Comparison of ENCODE assay signal across 11 mouse cellular contexts in genomic region chr6:108236411-108236921, GRCm38 (mm10). TPM values are rescaled to one million over a fixed set of nuclear protein-coding genes. Genes with fewer than 3 reads are reported as not detected.
DNase-seq lines count a peak whose midpoint lies in the region; ATAC-seq and TF ChIP-seq lines count a peak whose summit lies in the region.
"Had no signal": no experiment of that assay in that cellular context is flagged by ENCODE, and none has a peak within 500 bp of the region (broad histone marks: within the 10 kb centered on the region; RNA-seq: fewer than 3 reads in every experiment).

No protein-coding gene starts in this region.

- no peak for ATAC-seq in intestine, postnatal 0 days
- ATAC-seq in stomach, postnatal 0 days (ENCODE audit: low FRiP score, low TSS enrichment) = no peak
- ATAC-seq: liver, embryonic 12.5 days had no signal

- no peak for TF ChIP-seq EP300 in stomach, postnatal 0 days (optimal IDR thresholded peaks at IDR 0.05)

- no peaks in the 10 kb centered on the region for H3K27me3 ChIP-seq in testis, adult 2 months (ENCODE audit: control insufficient read depth, insufficient read depth, low read length)
- H3K27me3 ChIP-seq in heart, embryonic 10.5 days (ENCODE audit: insufficient read depth, poor library complexity, severe bottlenecking) = no peaks in the 10 kb centered on the region
- H3K27me3 ChIP-seq in intestine, postnatal 0 days (replicated peaks; ENCODE audit: control insufficient read depth, insufficient read depth, low read length) = no peaks in the 10 kb centered on the region
- H3K27me3 ChIP-seq in stomach, postnatal 0 days (ENCODE audit: control insufficient read depth, insufficient read depth, low read length) = no peaks in the 10 kb centered on the region
- H3K27me3 ChIP-seq in cerebellum, adult 2 months (ENCODE audit: control insufficient read depth, insufficient read depth, low read length) = no peaks in the 10 kb centered on the region
- H3K27me3 ChIP-seq: liver, embryonic 12.5 days had no signal

- peak overlapping the region; percentile 26; the same call in 1 of the 2 replicates for H3K27ac ChIP-seq in testis, adult 2 months (ENCODE audit: control insufficient read depth, insufficient read depth, low read depth, low read length)
- peak overlapping the region; percentile 83 for H3K27ac ChIP-seq in heart, embryonic 10.5 days
- H3K27ac ChIP-seq in intestine, postnatal 0 days (ENCODE audit: low read depth, low read length) = 0 out of 2 replicates have a peak overlapping the region, but pooled peaks have one; percentile 21
- H3K27ac ChIP-seq in stomach, postnatal 0 days (replicated peaks) = peak overlapping the region; percentile 77
- no peak overlapping the region for H3K27ac ChIP-seq in cerebellum, adult 2 months (ENCODE audit: insufficient read depth, low read length)

- no peaks in the 10 kb centered on the region for H3K9me3 ChIP-seq in heart, embryonic 10.5 days
- H3K9me3 ChIP-seq in intestine, postnatal 0 days (ENCODE audit: control insufficient read depth) = no peaks in the 10 kb centered on the region
- H3K9me3 ChIP-seq in stomach, postnatal 0 days (ENCODE audit: control insufficient read depth, low read length) = no peaks in the 10 kb centered on the region
- H3K9me3 ChIP-seq: liver, embryonic 12.5 days had no signal

- H3K36me3 ChIP-seq in testis, adult 2 months (ENCODE audit: control insufficient read depth, insufficient read depth, low read length) = no peaks in the 10 kb centered on the region
- H3K36me3 ChIP-seq in heart, embryonic 10.5 days = peaks cover 12% of the 10 kb centered on the region; the same call in 1 of the 2 replicates
- H3K36me3 ChIP-seq in intestine, postnatal 0 days (ENCODE audit: control insufficient read depth, insufficient read depth) = no peaks in the 10 kb centered on the region
- H3K36me3 ChIP-seq in stomach, postnatal 0 days (ENCODE audit: control insufficient read depth, insufficient read depth, low read length) = no peaks in the 10 kb centered on the region

- H3K4me2 ChIP-seq in intestine, postnatal 0 days (replicated peaks; ENCODE audit: low read depth) = no peak overlapping the region
- H3K4me2 ChIP-seq in stomach, postnatal 0 days (replicated peaks; ENCODE audit: low read depth) = no peak overlapping the region
- H3K4me2 ChIP-seq: liver, embryonic 12.5 days had no signal

- TF ChIP-seq POLR2A in testis, adult 2 months (IDR thresholded peaks at IDR 0.05; ENCODE audit: control insufficient read depth, low read depth, low read length) = no peak
- TF ChIP-seq POLR2A in cerebellum, adult 2 months (IDR thresholded peaks at IDR 0.05; ENCODE audit: borderline replicate concordance, insufficient read depth, low read length) = no peak

- 62% methylated on average over 9 of the region's 9 CpGs for WGBS in heart, embryonic 10.5 days
- 68% methylated on average over 9 of the region's 9 CpGs for WGBS in intestine, postnatal 0 days
- whole genome bisulfite sequencing in stomach, postnatal 0 days = 62% methylated on average over 9 of the region's 9 CpGs
- 43% methylated on average over 9 of the region's 9 CpGs for WGBS in cerebellum, adult 2 months

- DNase-seq in testis, postnatal 14 days (ENCODE audit: low spot score) = no peak
- no peak for DNase-seq in heart, embryonic 10.5 days (ENCODE audit: low spot score)
- no peak for DNase-seq in stomach, postnatal 0 days (ENCODE audit: low spot score)
- DNase-seq in gastrocnemius, postnatal 10 days = no peak
- DNase-seq in frontal cortex, postnatal 36 days (ENCODE audit: low spot score in 2 of 2) = no peak
- no peak for DNase-seq in cerebellum, adult 2 months
- DNase-seq: cerebellum, adult 11-12 months; thymus, postnatal 14 days had no signal

- no peak overlapping the region for H3K4me3 ChIP-seq in testis, adult 2 months (ENCODE audit: control insufficient read depth, low read depth, low read length)
- no peak overlapping the region for H3K4me3 ChIP-seq in heart, embryonic 10.5 days
- H3K4me3 ChIP-seq in intestine, postnatal 0 days (ENCODE audit: low read depth, low read length) = no peak overlapping the region
- no peak overlapping the region for H3K4me3 ChIP-seq in stomach, postnatal 0 days (ENCODE audit: low read depth, low read length)
- no peak overlapping the region for H3K4me3 ChIP-seq in cerebellum, adult 2 months (replicated peaks; ENCODE audit: insufficient read depth, low read depth, low read length)
- H3K4me3 ChIP-seq: liver, embryonic 12.5 days had no signal

- H3K4me1 ChIP-seq in testis, adult 2 months (ENCODE audit: control insufficient read depth, insufficient read depth, low read length) = no peaks in the 10 kb centered on the region; the same call in none of the 2 replicates
- H3K4me1 ChIP-seq in heart, embryonic 10.5 days = peaks cover 76% of the 10 kb centered on the region
- H3K4me1 ChIP-seq in intestine, postnatal 0 days (replicated peaks; ENCODE audit: control insufficient read depth, insufficient read depth, low read length) = no peaks in the 10 kb centered on the region
- H3K4me1 ChIP-seq in stomach, postnatal 0 days (replicated peaks; ENCODE audit: control insufficient read depth, insufficient read depth) = 0 out of 2 replicates have a peak, but pooled peaks cover 2% of the 10 kb centered on the region
- no peaks in the 10 kb centered on the region for H3K4me1 ChIP-seq in cerebellum, adult 2 months (ENCODE audit: control insufficient read depth, insufficient read depth, low read length)

- H3K9ac ChIP-seq in intestine, postnatal 0 days (ENCODE audit: low read depth, low read length) = no peak overlapping the region
- no peak overlapping the region; the same call in 1 of the 2 replicates for H3K9ac ChIP-seq in stomach, postnatal 0 days (ENCODE audit: low read length)
- H3K9ac ChIP-seq: liver, embryonic 12.5 days had no signal

- TF ChIP-seq CTCF in testis, adult 2 months (IDR thresholded peaks at IDR 0.05; ENCODE audit: control insufficient read depth, insufficient read depth, insufficient replicate concordance, low read depth, low read length) = no peak
- no peak for TF ChIP-seq CTCF in intestine, postnatal 0 days (IDR thresholded peaks at IDR 0.05; ENCODE audit: low read depth)
- TF ChIP-seq CTCF in stomach, postnatal 0 days (IDR thresholded peaks at IDR 0.05; ENCODE audit: low read depth) = no peak
- TF ChIP-seq CTCF in cerebellum, adult 2 months (IDR thresholded peaks at IDR 0.05; ENCODE audit: borderline replicate concordance, insufficient read depth, low read depth, low read length) = no peak

RNA-seq across cellular contexts. Expression of gene Itpr1, which starts 23.6 kb away (rescaled TPM):
- polyA plus RNA-seq in testis, adult 2 months (2012; rRNA removed) = 7.3 and 7.6 TPM in 2 replicates
- 14.6 and 19.4 TPM in 2 replicates for polyA plus RNA-seq in heart, embryonic 10.5 days (2016; fragmentation: Nextera tagmentation; extraction: Ambion mirVana)
- polyA plus RNA-seq in intestine, postnatal 0 days (2015; fragmentation: Nextera tagmentation; extraction: Ambion mirVana) = 6.4 and 6.9 TPM in 2 replicates
- polyA plus RNA-seq in stomach, postnatal 0 days (2015; fragmentation: Nextera tagmentation; extraction: Ambion mirVana) = 3.9 and 4.0 TPM in 2 replicates
- 10 to 100 TPM; 19.7 to 30.6 TPM for total RNA-seq in gastrocnemius, postnatal 10 days (2021)
- 529 and 611 TPM in 2 replicates for polyA plus RNA-seq in cerebellum, adult 2 months (2012; rRNA removed)

RNA-seq across cellular contexts. Expression of gene Sumf1, which starts 51.1 kb away (rescaled TPM):
- polyA plus RNA-seq in testis, adult 2 months (2012; rRNA removed) = 8.1 and 9.2 TPM in 2 replicates
- 17.5 and 20.1 TPM in 2 replicates for polyA plus RNA-seq in heart, embryonic 10.5 days (2016; fragmentation: Nextera tagmentation; extraction: Ambion mirVana)
- 30.1 and 30.2 TPM in 2 replicates for polyA plus RNA-seq in intestine, postnatal 0 days (2015; fragmentation: Nextera tagmentation; extraction: Ambion mirVana)
- polyA plus RNA-seq in stomach, postnatal 0 days (2015; fragmentation: Nextera tagmentation; extraction: Ambion mirVana) = 20.0 and 20.5 TPM in 2 replicates
- 10 to 100 TPM; 11.4 to 13.6 TPM for total RNA-seq in gastrocnemius, postnatal 10 days (2021)
- polyA plus RNA-seq in cerebellum, adult 2 months (2012; rRNA removed) = 20.2 and 23.0 TPM in 2 replicates

Comparison
In these comparisons a context has a peak if more than half of its experiments do, and no peak if none do; other contexts are left out.
1. RNA of gene Itpr1, which starts 23.6 kb away (polyA plus RNA-seq): 529 to 611 TPM in cerebellum, adult 2 months; 14.6 to 19.4 TPM in heart, embryonic 10.5 days, 7.3 to 7.6 TPM in testis, adult 2 months, 6.4 to 6.9 TPM in intestine, postnatal 0 days and 3.9 to 4.0 TPM in stomach, postnatal 0 days; every median in the first group is over 10 times any median in the second.